Mouse (Mus musculus): ENCODE measurements around the gene Smim20. TPM values are rescaled to one million over a fixed set of nuclear protein-coding genes. Genes with fewer than 3 reads are reported as not detected.
A peak's percentile ranks its signal among the peaks of the same experiment; 100 is the strongest.

Gene Smim20
- polyA plus RNA-seq, 1 experiment from 2014 or later: 82.0 TPM

DNA sequence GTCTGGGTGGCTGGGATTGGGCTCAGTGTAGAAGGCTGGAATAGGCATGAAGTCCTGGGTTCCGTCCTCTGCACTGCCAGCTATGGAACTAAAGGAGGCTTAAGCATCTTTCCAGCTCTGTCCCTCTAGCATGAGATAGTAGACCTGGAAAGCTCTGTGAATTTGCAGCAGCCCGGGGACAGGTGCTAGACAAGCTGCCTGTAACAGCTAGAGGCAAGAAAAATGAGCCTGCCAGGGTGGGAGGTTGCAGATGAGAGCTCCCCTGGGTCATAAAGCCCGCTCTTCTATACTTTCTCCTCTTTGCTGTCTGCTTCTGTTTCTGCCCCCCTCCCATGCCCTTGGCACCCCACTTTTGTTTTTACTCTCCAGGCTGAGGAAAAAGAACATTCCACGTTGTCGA lies 7.0 kb upstream of the Smim20 start:
- Histone ChIP-seq H3K9me3 (ENCODE audit: control insufficient read depth, low read length) (no peaks in the 10 kb centered on the region), H3K4me1 (replicated peaks; ENCODE audit: control insufficient read depth, insufficient read depth, low read length) (peaks cover 8% of the 10 kb centered on the region), H3K36me3 (replicated peaks; ENCODE audit: control insufficient read depth, insufficient read depth) (no peaks in the 10 kb centered on the region), H3K4me2 (replicated peaks) (no peak overlapping the region), H3K27me3 (ENCODE audit: control insufficient read depth, insufficient read depth, low read length) (peaks cover 8% of the 10 kb centered on the region; the same call in 1 of the 2 replicates), H3K4me3 (replicated peaks; ENCODE audit: low read length) (no peak overlapping the region), H3K9ac (no peak overlapping the region), H3K27ac (no peak overlapping the region)
- ATAC-seq (ENCODE audit: low FRiP score) (no peak), DNase-seq (ENCODE audit: low spot score) (no peak)
- WGBS: 52% methylated on average over 5 of the region's 5 CpGs

GRCm38 (mm10) chr5:53261999-53262398 lies 4.9 kb upstream of the Smim20 start:
- 87% methylated on average over 10 of the region's 10 CpGs for WGBS
- Histone ChIP-seq H3K9me3 (ENCODE audit: control insufficient read depth, low read length) (no peaks in the 10 kb centered on the region), H3K9ac (no peak overlapping the region), H3K36me3 (replicated peaks; ENCODE audit: control insufficient read depth, insufficient read depth) (no peaks in the 10 kb centered on the region), H3K27me3 (ENCODE audit: control insufficient read depth, insufficient read depth, low read length) (peaks cover 7% of the 10 kb centered on the region; the same call in 1 of the 2 replicates), H3K4me1 (replicated peaks; ENCODE audit: control insufficient read depth, insufficient read depth, low read length) (peaks cover 8% of the 10 kb centered on the region), H3K27ac (no peak overlapping the region), H3K4me2 (replicated peaks) (no peak overlapping the region), H3K4me3 (replicated peaks; ENCODE audit: low read length) (no peak overlapping the region)
- ATAC-seq (ENCODE audit: low FRiP score) (no peak), DNase-seq (ENCODE audit: low spot score) (no peak)

- Histone ChIP-seq H3K4me2 (replicated peaks) (no peak overlapping the region), H3K36me3 (replicated peaks; ENCODE audit: control insufficient read depth, insufficient read depth) (no peaks in the 10 kb centered on the region), H3K9me3 (ENCODE audit: control insufficient read depth, low read length) (no peaks in the 10 kb centered on the region), H3K27ac (no peak overlapping the region), H3K4me3 (replicated peaks; ENCODE audit: low read length) (no peak overlapping the region), H3K4me1 (replicated peaks; ENCODE audit: control insufficient read depth, insufficient read depth, low read length) (peaks cover 9% of the 10 kb centered on the region), H3K27me3 (ENCODE audit: control insufficient read depth, insufficient read depth, low read length) (0 out of 2 replicates have a peak, but pooled peaks cover under 1% of the 10 kb centered on the region), H3K9ac (no peak overlapping the region)
- no peak for ATAC-seq (ENCODE audit: low FRiP score)
- WGBS: 91% methylated on average over 5 of the region's 5 CpGs
- no peak for DNase-seq (ENCODE audit: low spot score)
Measured at GRCm38 (mm10) chr5:53264061-53264460, 2.8 kb upstream of the Smim20 start.

DNA sequence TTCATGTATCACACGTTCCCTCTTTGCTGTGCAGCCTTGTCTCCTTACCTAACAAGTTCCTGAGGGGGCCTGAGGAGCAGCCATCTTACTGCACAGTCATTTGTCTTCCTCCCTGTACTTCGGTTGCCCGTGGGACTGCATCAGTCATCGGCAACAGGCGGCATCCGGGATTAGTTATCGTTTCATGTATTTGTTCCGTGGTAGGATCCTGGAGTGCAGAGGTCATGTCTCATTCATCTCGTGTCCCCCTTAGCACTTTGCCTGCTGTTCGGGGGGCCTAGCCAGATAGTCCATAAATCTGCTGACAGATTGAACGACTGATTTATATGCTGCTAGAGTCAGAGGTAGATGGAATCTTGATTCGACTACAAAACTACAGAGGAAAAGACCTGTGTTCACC lies 1.1 kb upstream of the Smim20 start:
- ATAC-seq (ENCODE audit: low FRiP score) (no peak), DNase-seq (ENCODE audit: low spot score) (no peak)
- Histone ChIP-seq H3K27ac (no peak overlapping the region), H3K9ac (no peak overlapping the region), H3K9me3 (ENCODE audit: control insufficient read depth, low read length) (no peaks in the 10 kb centered on the region), H3K4me1 (replicated peaks; ENCODE audit: control insufficient read depth, insufficient read depth, low read length) (peaks cover 9% of the 10 kb centered on the region), H3K4me3 (replicated peaks; ENCODE audit: low read length) (no peak overlapping the region), H3K4me2 (replicated peaks) (no peak overlapping the region), H3K27me3 (ENCODE audit: control insufficient read depth, insufficient read depth, low read length) (no peaks in the 10 kb centered on the region), H3K36me3 (replicated peaks; ENCODE audit: control insufficient read depth, insufficient read depth) (no peaks in the 10 kb centered on the region)
- WGBS: 64% methylated on average over 12 of the region's 12 CpGs

GRCm38 (mm10) chr5:53266181-53266580 lies 702 bp upstream of the Smim20 start:
- DNase-seq (ENCODE audit: low spot score): no peak
- no peak overlapping the region for H3K9ac ChIP-seq
- no peak for ATAC-seq (ENCODE audit: low FRiP score)
- 80% methylated on average over 4 of the region's 4 CpGs for WGBS
- H3K27me3 ChIP-seq (ENCODE audit: control insufficient read depth, insufficient read depth, low read length): no peaks in the 10 kb centered on the region
- H3K4me2 ChIP-seq (replicated peaks): peak overlapping the region; percentile 81; the same call in 1 of the 2 replicates
- H3K9me3 ChIP-seq (ENCODE audit: control insufficient read depth, low read length): no peaks in the 10 kb centered on the region
- H3K36me3 ChIP-seq (replicated peaks; ENCODE audit: control insufficient read depth, insufficient read depth): no peaks in the 10 kb centered on the region
- no peak overlapping the region for H3K4me3 ChIP-seq (replicated peaks; ENCODE audit: low read length)
- H3K4me1 ChIP-seq (replicated peaks; ENCODE audit: control insufficient read depth, insufficient read depth, low read length): peaks cover 9% of the 10 kb centered on the region
- 0 out of 2 replicates have a peak overlapping the region, but pooled peaks have one; percentile 64 for H3K27ac ChIP-seq

GRCm38 (mm10) chr5:53268095-53268692 lies 1.3 kb downstream of the Smim20 start:
- Histone ChIP-seq H3K4me3 (replicated peaks; ENCODE audit: low read length) (no peak overlapping the region), H3K36me3 (replicated peaks; ENCODE audit: control insufficient read depth, insufficient read depth) (no peaks in the 10 kb centered on the region), H3K9ac (0 out of 2 replicates have a peak overlapping the region, but pooled peaks have one; percentile 8), H3K4me2 (replicated peaks) (peak overlapping the region; percentile 81), H3K27me3 (ENCODE audit: control insufficient read depth, insufficient read depth, low read length) (no peaks in the 10 kb centered on the region), H3K27ac (no peak overlapping the region), H3K9me3 (ENCODE audit: control insufficient read depth, low read length) (no peaks in the 10 kb centered on the region), H3K4me1 (replicated peaks; ENCODE audit: control insufficient read depth, insufficient read depth, low read length) (peaks cover 9% of the 10 kb centered on the region)
- 69% methylated on average over 6 of the region's 6 CpGs for WGBS
- DNase-seq (ENCODE audit: low spot score) (no peak), ATAC-seq (ENCODE audit: low FRiP score) (no peak)

- DNase-seq (ENCODE audit: low spot score) (no peak), ATAC-seq (ENCODE audit: low FRiP score) (no peak)
- H3K36me3 ChIP-seq (replicated peaks; ENCODE audit: control insufficient read depth, insufficient read depth): no peaks in the 10 kb centered on the region
- H3K4me1 ChIP-seq (replicated peaks; ENCODE audit: control insufficient read depth, insufficient read depth, low read length): peaks cover 9% of the 10 kb centered on the region
- no peak overlapping the region for H3K9ac ChIP-seq
- H3K27ac ChIP-seq: no peak overlapping the region
- H3K4me2 ChIP-seq (replicated peaks): no peak overlapping the region
- no peak overlapping the region for H3K4me3 ChIP-seq (replicated peaks; ENCODE audit: low read length)
- WGBS: 89% methylated on average over 5 of the region's 5 CpGs
- no peaks in the 10 kb centered on the region for H3K9me3 ChIP-seq (ENCODE audit: control insufficient read depth, low read length)
- no peaks in the 10 kb centered on the region for H3K27me3 ChIP-seq (ENCODE audit: control insufficient read depth, insufficient read depth, low read length)
Measured at GRCm38 (mm10) chr5:53269799-53270198, 2.9 kb downstream of the Smim20 start.

GRCm38 (mm10) chr5:53270947-53271711 lies 4.2 kb downstream of the Smim20 start:
- 93% methylated on average over 13 of the region's 13 CpGs for WGBS
- H3K36me3 ChIP-seq (replicated peaks; ENCODE audit: control insufficient read depth, insufficient read depth): no peaks in the 10 kb centered on the region
- no peaks in the 10 kb centered on the region for H3K27me3 ChIP-seq (ENCODE audit: control insufficient read depth, insufficient read depth, low read length)
- H3K4me1 ChIP-seq (replicated peaks; ENCODE audit: control insufficient read depth, insufficient read depth, low read length): peaks cover 19% of the 10 kb centered on the region
- H3K4me3 ChIP-seq (replicated peaks; ENCODE audit: low read length): no peak overlapping the region
- no peak overlapping the region for H3K27ac ChIP-seq
- H3K4me2 ChIP-seq (replicated peaks): no peak overlapping the region
- no peaks in the 10 kb centered on the region for H3K9me3 ChIP-seq (ENCODE audit: control insufficient read depth, low read length)
- ATAC-seq (ENCODE audit: low FRiP score) (no peak), DNase-seq (ENCODE audit: low spot score) (no peak)
- H3K9ac ChIP-seq: no peak overlapping the region

DNA sequence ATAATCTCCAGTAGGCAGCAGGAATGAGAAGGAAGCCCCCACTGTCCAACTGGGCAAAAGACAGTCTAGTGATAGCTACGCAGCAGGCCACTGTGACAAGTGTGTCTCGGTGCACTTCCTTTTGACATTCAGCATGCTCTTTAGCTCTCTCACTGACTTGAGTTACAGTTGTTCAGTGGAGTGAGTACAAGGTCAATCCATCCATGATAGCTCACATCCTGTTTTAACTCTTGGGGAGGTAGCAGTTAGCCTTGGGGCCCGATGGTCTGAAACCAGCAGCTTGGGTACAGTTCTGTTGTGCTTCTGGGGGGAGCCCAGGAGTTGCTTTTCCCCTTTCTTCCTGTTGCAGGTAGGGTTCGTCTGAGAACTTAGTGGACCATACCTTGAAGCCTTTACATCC lies 5.7 kb downstream of the Smim20 start:
- WGBS: 96% methylated on average over 4 of the region's 4 CpGs
- no peak for ATAC-seq (ENCODE audit: low FRiP score)

More for the DNA sequence above, 5.7 kb downstream of the Smim20 start:
- H3K27ac ChIP-seq: no peak overlapping the region
- H3K36me3 ChIP-seq (replicated peaks; ENCODE audit: control insufficient read depth, insufficient read depth): no peaks in the 10 kb centered on the region
- no peak overlapping the region for H3K4me2 ChIP-seq (replicated peaks)
- DNase-seq (ENCODE audit: low spot score): no peak
- H3K9ac ChIP-seq: no peak overlapping the region
- H3K4me3 ChIP-seq (replicated peaks; ENCODE audit: low read length): no peak overlapping the region
- peaks cover 26% of the 10 kb centered on the region for H3K4me1 ChIP-seq (replicated peaks; ENCODE audit: control insufficient read depth, insufficient read depth, low read length)
- no peaks in the 10 kb centered on the region for H3K9me3 ChIP-seq (ENCODE audit: control insufficient read depth, low read length)
- H3K27me3 ChIP-seq (ENCODE audit: control insufficient read depth, insufficient read depth, low read length): no peaks in the 10 kb centered on the region
